Mouse (Mus musculus) limb, embryonic 11.5 days (tissue): ENCODE results near the gene Arhgap32. TPM values are rescaled to one million over a fixed set of nuclear protein-coding genes. Genes with fewer than 3 reads are reported as not detected.

Experiments
- ATAC-seq: fragments of 200-750 bp; cut with Nextera tagmentation; 2 replicates; pipeline ENCODE4 v1.8.0; 2017; ENCODE audit warnings: low read depth; ENCODE audit not compliant: insufficient number of reproducible peaks, low FRiP score, low TSS enrichment
- DNase-seq: peaks from one replicate; pipeline ENCODE4 v3.0.0-alpha.2; 2015; ENCODE audit warnings: low spot score
- H3K27ac ChIP-seq: fragments of 300-500 bp; sonication (generic); replicated peaks from 2 replicates; pipeline ENCODE4 v1.5.1; 2014; ENCODE audit warnings: low read depth, mild to moderate bottlenecking, low read length
- H3K27me3 ChIP-seq: fragments of 300-500 bp; sonication (generic); 2 replicates; pipeline ENCODE4 v1.6.1; 2014; ENCODE audit warnings: mild to moderate bottlenecking, low read length, mixed read lengths; ENCODE audit not compliant: control insufficient read depth, insufficient read depth
- H3K36me3 ChIP-seq: fragments of 300-500 bp; sonication (generic); 2 replicates; pipeline ENCODE4 v1.6.1; 2014; ENCODE audit warnings: mild to moderate bottlenecking, low read length, moderate library complexity, mixed read lengths; ENCODE audit not compliant: control insufficient read depth, insufficient read depth
- H3K4me1 ChIP-seq: fragments of 300-500 bp; sonication (generic); 2 replicates; pipeline ENCODE4 v1.6.1; 2014; ENCODE audit warnings: low read length, mixed read lengths; ENCODE audit not compliant: control insufficient read depth, insufficient read depth
- H3K4me2 ChIP-seq: fragments of 300-500 bp; sonication (generic); 2 replicates; pipeline ENCODE4 v1.6.1; 2014; ENCODE audit warnings: low read depth, mild to moderate bottlenecking, moderate library complexity; ENCODE audit not compliant: severe bottlenecking
- H3K4me3 ChIP-seq: fragments of 300-500 bp; sonication (generic); 2 replicates; pipeline ENCODE4 v1.5.1; 2014; ENCODE audit warnings: low read depth, low read length
- H3K9ac ChIP-seq: fragments of 300-500 bp; sonication (generic); 2 replicates; pipeline ENCODE4 v1.6.1; 2014; ENCODE audit warnings: mild to moderate bottlenecking, low read length
- H3K9me3 ChIP-seq: fragments of 300-500 bp; sonication (generic); 2 replicates; pipeline ENCODE4 v1.6.1; 2016; ENCODE audit warnings: low read length; ENCODE audit not compliant: control insufficient read depth
- WGBS: fragments of 180-500 bp; shearing (Covaris S2); extraction: QIAGEN DNeasy Blood & Tissue Kit; methylation state at CpG from one replicate; pipeline ENCODE4 v1.1.7; 2014; 5-methylcytosine and 5-hydroxymethylcytosine counted together
- polyA plus RNA-seq: library from polyadenylated mRNA; unstranded; fragments of >200 nt; fragmentation: Nextera tagmentation; extraction: Ambion mirVana; gene quantifications from 2 replicates; pipeline ENCODE4 v1.2.1, GENCODE M21; 2014

Gene Arhgap32
- polyA plus RNA-seq, 1 experiment from 2014 or later, result 5.3 TPM

- WGBS, result 62% methylated on average over 4 of the region's 4 CpGs
- ATAC-seq, result no peak
- H3K9ac ChIP-seq, result no peak overlapping the region
These were observed 18.8 kb upstream of the Arhgap32 start for GRCm38 (mm10) chr9:32097123-32097522.

GRCm38 (mm10) chr9:32098425-32099155, 17.3 kb upstream of the Arhgap32 start:
- ATAC-seq, result no peak
- 91% methylated on average over 9 of the region's 9 CpGs for WGBS
- no peaks in the 10 kb centered on the region for H3K27me3 ChIP-seq
- no peaks in the 10 kb centered on the region for H3K36me3 ChIP-seq
- no peak overlapping the region for H3K9ac ChIP-seq
- H3K4me3 ChIP-seq, result no peak overlapping the region
- no peak overlapping the region for H3K4me2 ChIP-seq
- H3K27ac ChIP-seq, result no peak overlapping the region
- no peaks in the 10 kb centered on the region for H3K9me3 ChIP-seq
- no peaks in the 10 kb centered on the region for H3K4me1 ChIP-seq
- DNase-seq, result no peak

More at GRCm38 (mm10) chr9:32097123-32097522, 18.8 kb upstream of the Arhgap32 start:
- no peak for DNase-seq
- no peak overlapping the region for H3K4me3 ChIP-seq
- no peaks in the 10 kb centered on the region for H3K36me3 ChIP-seq
- no peaks in the 10 kb centered on the region for H3K4me1 ChIP-seq
- H3K9me3 ChIP-seq, result no peaks in the 10 kb centered on the region
- no peak overlapping the region for H3K4me2 ChIP-seq
- no peaks in the 10 kb centered on the region for H3K27me3 ChIP-seq
- no peak overlapping the region for H3K27ac ChIP-seq

GRCm38 (mm10) chr9:32100561-32100960, 15.4 kb upstream of the Arhgap32 start:
- no peaks in the 10 kb centered on the region for H3K9me3 ChIP-seq
- H3K4me2 ChIP-seq, result no peak overlapping the region
- ATAC-seq (no peak), DNase-seq (no peak)
- no peak overlapping the region for H3K9ac ChIP-seq
- no peak overlapping the region for H3K27ac ChIP-seq
- H3K36me3 ChIP-seq, result no peaks in the 10 kb centered on the region
- 86% methylated on average over 8 of the region's 8 CpGs for WGBS
- H3K27me3 ChIP-seq, result no peaks in the 10 kb centered on the region
- no peak overlapping the region for H3K4me3 ChIP-seq
- no peaks in the 10 kb centered on the region for H3K4me1 ChIP-seq

GRCm38 (mm10) chr9:32101488-32101887, 14.4 kb upstream of the Arhgap32 start:
- no peaks in the 10 kb centered on the region for H3K9me3 ChIP-seq
- no peaks in the 10 kb centered on the region for H3K27me3 ChIP-seq
- no peak for ATAC-seq
- no peak overlapping the region for H3K9ac ChIP-seq
- no peak overlapping the region for H3K4me2 ChIP-seq
- DNase-seq, result no peak
- H3K36me3 ChIP-seq, result no peaks in the 10 kb centered on the region
- no peak overlapping the region for H3K27ac ChIP-seq
- H3K4me1 ChIP-seq, result no peaks in the 10 kb centered on the region
- 91% methylated on average over 2 of the region's 2 CpGs for WGBS
- H3K4me3 ChIP-seq, result no peak overlapping the region

- Histone ChIP-seq H3K4me1 (no peaks in the 10 kb centered on the region), H3K27ac (no peak overlapping the region), H3K4me3 (no peak overlapping the region), H3K36me3 (no peaks in the 10 kb centered on the region), H3K4me2 (no peak overlapping the region), H3K27me3 (no peaks in the 10 kb centered on the region), H3K9ac (no peak overlapping the region), H3K9me3 (no peaks in the 10 kb centered on the region)
- ATAC-seq (no peak), DNase-seq (no peak)
- WGBS, result 87% methylated on average over 8 of the region's 8 CpGs
These were observed 11.3 kb upstream of the Arhgap32 start for GRCm38 (mm10) chr9:32104670-32105069.

GRCm38 (mm10) chr9:32110376-32110775, 5.6 kb upstream of the Arhgap32 start:
- Histone ChIP-seq H3K4me2 (no peak overlapping the region), H3K36me3 (no peaks in the 10 kb centered on the region), H3K9me3 (no peaks in the 10 kb centered on the region), H3K27ac (no peak overlapping the region), H3K9ac (no peak overlapping the region), H3K4me3 (no peak overlapping the region), H3K27me3 (no peaks in the 10 kb centered on the region), H3K4me1 (no peaks in the 10 kb centered on the region)
- no peak for ATAC-seq
- WGBS, result 90% methylated on average over 2 of the region's 2 CpGs
- no peak for DNase-seq

GRCm38 (mm10) chr9:32116272-32116671, 336 bp downstream of the Arhgap32 start:
- Histone ChIP-seq H3K36me3 (no peaks in the 10 kb centered on the region), H3K4me1 (no peaks in the 10 kb centered on the region), H3K4me3 (no peak overlapping the region), H3K27ac (no peak overlapping the region), H3K9ac (no peak overlapping the region), H3K4me2 (no peak overlapping the region), H3K27me3 (no peaks in the 10 kb centered on the region), H3K9me3 (no peaks in the 10 kb centered on the region)
- DNase-seq (no peak), ATAC-seq (no peak)
- WGBS, result 83% methylated on average over 5 of the region's 5 CpGs

GRCm38 (mm10) chr9:32117876-32118275, 1.9 kb downstream of the Arhgap32 start:
- Histone ChIP-seq H3K4me1 (no peaks in the 10 kb centered on the region), H3K9me3 (no peaks in the 10 kb centered on the region), H3K36me3 (no peaks in the 10 kb centered on the region), H3K27me3 (no peaks in the 10 kb centered on the region), H3K9ac (no peak overlapping the region), H3K27ac (no peak overlapping the region), H3K4me2 (no peak overlapping the region), H3K4me3 (no peak overlapping the region)
- DNase-seq, result no peak
- ATAC-seq, result no peak
- 54% methylated on average over 4 of the region's 4 CpGs for WGBS

GRCm38 (mm10) chr9:32118433-32118832, 2.5 kb downstream of the Arhgap32 start:
- Histone ChIP-seq H3K9me3 (no peaks in the 10 kb centered on the region), H3K4me2 (no peak overlapping the region), H3K4me1 (no peaks in the 10 kb centered on the region), H3K36me3 (no peaks in the 10 kb centered on the region), H3K4me3 (no peak overlapping the region), H3K9ac (no peak overlapping the region), H3K27me3 (no peaks in the 10 kb centered on the region), H3K27ac (no peak overlapping the region)
- DNase-seq, result no peak
- ATAC-seq, result no peak
